Mouse (Mus musculus) urinary bladder, postnatal 10 days (tissue): Measurements from ENCODE around the gene Slc8a1.

Experiments
- DNase-seq: peaks from one replicate; pipeline ENCODE4 v3.0.0; 2022; ENCODE audit warnings: low spot score

Slc8a1 gene

DNA sequence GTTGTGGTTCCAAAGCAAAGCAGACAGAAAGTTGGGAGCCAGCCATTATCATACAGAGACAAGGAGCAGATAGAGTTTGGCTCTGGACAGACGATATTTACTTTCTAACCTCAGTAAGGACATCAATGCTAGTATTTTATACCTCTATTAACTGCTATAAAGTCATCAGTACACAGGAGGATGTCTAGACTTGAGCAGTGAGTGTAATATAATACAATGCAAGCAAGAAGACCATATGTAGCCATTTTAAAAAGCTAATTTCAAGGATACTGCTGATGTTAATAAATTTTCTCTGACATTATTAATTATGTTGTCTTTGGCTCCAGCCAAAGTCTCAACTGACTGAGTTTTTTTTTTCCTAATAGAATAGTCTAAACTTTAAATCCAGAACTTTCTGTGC is 402.7 kb downstream of the Slc8a1 start:
- DNase-seq, result no peak
